Mouse (Mus musculus) embryonic facial prominence, embryonic 12.5 days (tissue): ENCODE results near the gene Ifih1. TPM values are rescaled to one million over a fixed set of nuclear protein-coding genes. Genes with fewer than 3 reads are reported as not detected.
A peak's percentile ranks its signal among the peaks of the same experiment; 100 is the strongest.

Source experiments
- ATAC-seq: fragments of 200-750 bp; cut with Nextera tagmentation; 2 replicates; pipeline ENCODE4 v1.8.0; 2017; ENCODE audit not compliant: insufficient number of reproducible peaks, insufficient read depth, low FRiP score, low TSS enrichment
- H3K27ac ChIP-seq: fragments of 300-500 bp; sonication (generic); 2 replicates; pipeline ENCODE4 v1.5.1; 2016; ENCODE audit warnings: mild to moderate bottlenecking
- H3K27me3 ChIP-seq: fragments of 300-500 bp; sonication (generic); 2 replicates; pipeline ENCODE4 v1.6.1; 2016; ENCODE audit warnings: mild to moderate bottlenecking, moderate library complexity
- H3K36me3 ChIP-seq: fragments of 300-500 bp; sonication (generic); 2 replicates; pipeline ENCODE4 v1.6.1; 2016; ENCODE audit warnings: mild to moderate bottlenecking
- H3K4me1 ChIP-seq: fragments of 300-500 bp; sonication (generic); 2 replicates; pipeline ENCODE4 v1.6.1; 2016
- H3K4me2 ChIP-seq: fragments of 300-500 bp; sonication (generic); replicated peaks from 2 replicates; pipeline ENCODE4 v1.6.1; 2016; ENCODE audit warnings: mild to moderate bottlenecking, moderate library complexity
- H3K4me3 ChIP-seq: fragments of 300-500 bp; sonication (generic); 2 replicates; pipeline ENCODE4 v1.5.1; 2016; ENCODE audit warnings: mild to moderate bottlenecking
- H3K9ac ChIP-seq: fragments of 300-500 bp; sonication (generic); 2 replicates; pipeline ENCODE4 v1.6.1; 2016; ENCODE audit warnings: mild to moderate bottlenecking, moderate library complexity
- H3K9me3 ChIP-seq: fragments of 300-500 bp; sonication (generic); 2 replicates; pipeline ENCODE4 v1.6.1; 2016; ENCODE audit warnings: mild to moderate bottlenecking, moderate library complexity
- WGBS: fragments of 180-500 bp; shearing (Covaris S2); methylation state at CpG from one replicate; pipeline ENCODE4 v1.1.7; 2016; 5-methylcytosine and 5-hydroxymethylcytosine counted together
- polyA plus RNA-seq: library from polyadenylated mRNA; unstranded; fragments of >200 nt; fragmentation: Nextera tagmentation; extraction: Ambion mirVana; gene quantifications from 2 replicates; pipeline ENCODE4 v1.2.1, GENCODE M21; 2016

Gene Ifih1
- polyA plus RNA-seq, 1 experiment from 2014 or later: 1.9 TPM

DNA sequence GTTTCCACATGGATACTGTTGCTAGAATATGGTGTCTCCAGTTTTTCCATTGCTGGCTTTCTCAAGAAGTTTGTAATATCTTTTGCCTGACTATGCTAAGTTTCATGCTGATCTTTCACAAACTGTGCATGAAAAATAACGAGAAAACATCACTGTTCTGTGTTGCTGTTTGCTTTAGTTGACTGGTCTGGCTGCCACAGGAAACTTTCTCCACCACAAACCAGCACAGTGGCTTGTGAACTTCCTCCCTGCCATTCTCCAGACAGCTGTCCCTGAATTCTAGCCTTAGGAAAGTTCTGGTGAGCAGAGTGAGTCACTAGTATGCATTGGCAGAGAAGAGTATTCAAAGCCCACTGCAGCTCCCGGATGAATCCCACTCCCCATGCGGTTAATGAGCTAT is 71.1 kb downstream of the Ifih1 start:
- no peak for ATAC-seq
- Histone ChIP-seq H3K9me3 (no peaks in the 10 kb centered on the region), H3K36me3 (no peaks in the 10 kb centered on the region), H3K4me2 (no peak overlapping the region), H3K27ac (peak overlapping the region; percentile 80; the same call in 1 of the 2 replicates), H3K4me1 (peaks cover 7% of the 10 kb centered on the region; the same call in 1 of the 2 replicates), H3K4me3 (no peak overlapping the region), H3K9ac (no peak overlapping the region), H3K27me3 (no peaks in the 10 kb centered on the region)
- WGBS: 66% methylated on average over 3 of the region's 3 CpGs

DNA sequence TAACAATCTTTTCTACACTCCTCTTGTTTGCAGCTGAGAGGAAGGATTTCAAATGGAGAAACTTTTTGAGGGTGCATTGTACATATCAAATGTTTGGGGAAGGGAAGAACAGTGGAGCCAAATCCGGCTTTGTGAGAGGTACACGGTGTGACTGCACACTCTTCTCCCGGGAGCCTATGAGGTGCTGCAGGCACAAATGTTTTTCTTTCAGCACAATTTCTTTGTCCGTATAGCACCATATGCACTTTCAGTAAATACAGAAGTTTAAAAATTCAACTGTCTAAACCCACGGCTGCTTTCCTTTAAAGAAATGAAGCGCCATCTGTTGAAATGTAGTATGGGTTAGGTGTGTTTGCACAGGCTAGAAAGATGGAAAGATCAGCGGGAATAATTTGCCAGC is 71.8 kb downstream of the Ifih1 start:
- no peaks in the 10 kb centered on the region for H3K36me3 ChIP-seq
- 39% methylated on average over 7 of the region's 7 CpGs for WGBS
- H3K4me1 ChIP-seq: peaks cover 7% of the 10 kb centered on the region; the same call in 1 of the 2 replicates
- no peaks in the 10 kb centered on the region for H3K9me3 ChIP-seq
- H3K4me3 ChIP-seq: no peak overlapping the region
- H3K27ac ChIP-seq: peak overlapping the region; percentile 80
- no peaks in the 10 kb centered on the region for H3K27me3 ChIP-seq
- ATAC-seq: peak; percentile 36; the same call in 1 of the 2 replicates
- peak overlapping the region; percentile 41 for H3K4me2 ChIP-seq
- no peak overlapping the region for H3K9ac ChIP-seq

DNA sequence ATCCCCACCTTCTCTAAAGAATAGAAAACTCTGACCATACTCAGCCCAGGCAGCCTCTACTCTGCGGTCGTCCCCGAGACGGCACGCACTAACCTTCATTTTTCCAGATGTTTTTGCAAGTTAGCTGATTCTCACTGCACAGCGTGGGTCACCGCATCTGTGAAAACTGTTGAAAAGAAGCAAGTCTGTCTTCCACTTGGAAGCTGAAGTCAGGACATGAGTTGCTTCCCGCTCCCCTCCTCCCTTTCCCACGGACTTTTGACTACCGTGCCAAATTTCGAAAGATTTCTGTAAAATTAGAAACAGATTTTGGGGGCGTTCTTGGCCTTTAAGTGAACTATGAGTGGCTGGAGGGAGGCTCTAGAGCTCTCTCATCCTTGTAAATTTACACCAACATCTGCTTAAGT is 72.3 kb downstream of the Ifih1 start, which contains the start of gene Fap:
Gene Fap (minus strand): TSS at position 323 of the 407 bp plus-strand sequence.
- no peaks in the 10 kb centered on the region for H3K9me3 ChIP-seq
- H3K4me1 ChIP-seq: peaks cover 7% of the 10 kb centered on the region; the same call in 1 of the 2 replicates
- peak within 1 kb of the TSS; percentile 22 for H3K4me3 ChIP-seq
- no peaks in the 10 kb centered on the region for H3K27me3 ChIP-seq
- H3K4me2 ChIP-seq: peak within 1 kb of the TSS; percentile 41
- H3K36me3 ChIP-seq: no peaks in the 10 kb centered on the region
- H3K9ac ChIP-seq: no peak within 1 kb of the TSS
- WGBS: 24% methylated on average over 12 of the region's 12 CpGs
- peak within 1 kb of the TSS; percentile 80 for H3K27ac ChIP-seq
- peak; percentile 85 for ATAC-seq

DNA sequence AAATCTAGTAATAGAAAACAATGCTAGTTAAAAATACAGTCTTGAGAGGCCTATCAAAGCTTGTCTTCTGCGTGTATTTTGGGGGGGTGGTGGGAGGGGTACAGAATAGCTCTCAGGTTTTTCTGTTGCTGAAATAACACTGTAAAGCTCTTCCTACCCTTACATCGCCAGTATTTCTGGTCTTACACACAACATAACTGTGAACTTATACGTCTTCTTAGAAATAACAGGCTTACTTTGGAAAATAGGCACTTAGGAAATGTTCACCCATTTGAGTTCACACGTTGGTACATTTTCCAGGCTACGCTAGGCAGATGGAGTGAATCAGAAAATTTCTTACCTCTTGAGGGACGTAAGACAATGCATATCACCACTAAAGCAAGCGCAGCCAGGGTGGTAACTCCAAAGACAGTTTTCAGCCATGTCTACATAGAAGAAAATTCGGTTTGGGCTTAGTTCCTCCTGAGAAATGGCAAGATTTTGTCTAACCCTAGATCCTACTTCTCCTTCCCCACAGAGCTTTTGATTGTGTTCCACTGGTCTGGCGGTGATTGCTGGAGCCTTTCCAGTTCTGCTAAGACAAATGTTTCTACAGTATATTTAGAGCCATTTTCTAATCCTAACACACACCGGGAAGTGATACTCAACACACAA is 72.8 kb downstream of the Ifih1 start:
- Histone ChIP-seq H3K36me3 (no peaks in the 10 kb centered on the region), H3K4me1 (peaks cover 7% of the 10 kb centered on the region; the same call in 1 of the 2 replicates), H3K27ac (peak overlapping the region; percentile 80), H3K27me3 (no peaks in the 10 kb centered on the region), H3K9ac (no peak overlapping the region), H3K9me3 (no peaks in the 10 kb centered on the region), H3K4me2 (peak overlapping the region; percentile 41), H3K4me3 (peak overlapping the region; percentile 22)
- ATAC-seq: no peak; the same call in 1 of the 2 replicates
- WGBS: 53% methylated on average over 10 of the region's 10 CpGs

DNA sequence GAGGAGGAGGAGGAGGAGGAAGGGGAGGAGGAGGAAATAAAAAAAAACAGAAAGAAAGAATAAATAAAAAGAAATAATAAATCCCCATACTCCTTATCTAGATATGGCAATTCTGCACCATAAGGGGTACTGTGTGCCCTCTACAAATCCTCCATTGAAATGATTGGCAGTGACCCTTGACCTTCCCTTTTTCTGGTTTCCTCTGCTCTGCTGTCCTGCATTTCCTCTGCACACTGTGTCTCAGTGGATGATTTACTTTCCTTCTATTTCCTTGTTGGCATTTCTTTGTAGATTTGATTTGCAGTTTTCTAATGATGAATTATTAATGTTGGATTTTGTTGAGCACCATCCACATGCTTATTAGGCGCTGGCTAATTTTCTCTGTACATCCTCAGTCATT is 81.4 kb downstream of the Ifih1 start:
- 85% methylated on average over 1 of the region's 1 CpGs for WGBS
- no peak overlapping the region for H3K4me3 ChIP-seq
- H3K36me3 ChIP-seq: no peaks in the 10 kb centered on the region
- H3K27me3 ChIP-seq: no peaks in the 10 kb centered on the region
- H3K4me2 ChIP-seq: no peak overlapping the region
- no peak for ATAC-seq
- H3K9me3 ChIP-seq: no peaks in the 10 kb centered on the region
- H3K9ac ChIP-seq: no peak overlapping the region
- peaks cover 7% of the 10 kb centered on the region; the same call in 1 of the 2 replicates for H3K4me1 ChIP-seq
- H3K27ac ChIP-seq: no peak overlapping the region

DNA sequence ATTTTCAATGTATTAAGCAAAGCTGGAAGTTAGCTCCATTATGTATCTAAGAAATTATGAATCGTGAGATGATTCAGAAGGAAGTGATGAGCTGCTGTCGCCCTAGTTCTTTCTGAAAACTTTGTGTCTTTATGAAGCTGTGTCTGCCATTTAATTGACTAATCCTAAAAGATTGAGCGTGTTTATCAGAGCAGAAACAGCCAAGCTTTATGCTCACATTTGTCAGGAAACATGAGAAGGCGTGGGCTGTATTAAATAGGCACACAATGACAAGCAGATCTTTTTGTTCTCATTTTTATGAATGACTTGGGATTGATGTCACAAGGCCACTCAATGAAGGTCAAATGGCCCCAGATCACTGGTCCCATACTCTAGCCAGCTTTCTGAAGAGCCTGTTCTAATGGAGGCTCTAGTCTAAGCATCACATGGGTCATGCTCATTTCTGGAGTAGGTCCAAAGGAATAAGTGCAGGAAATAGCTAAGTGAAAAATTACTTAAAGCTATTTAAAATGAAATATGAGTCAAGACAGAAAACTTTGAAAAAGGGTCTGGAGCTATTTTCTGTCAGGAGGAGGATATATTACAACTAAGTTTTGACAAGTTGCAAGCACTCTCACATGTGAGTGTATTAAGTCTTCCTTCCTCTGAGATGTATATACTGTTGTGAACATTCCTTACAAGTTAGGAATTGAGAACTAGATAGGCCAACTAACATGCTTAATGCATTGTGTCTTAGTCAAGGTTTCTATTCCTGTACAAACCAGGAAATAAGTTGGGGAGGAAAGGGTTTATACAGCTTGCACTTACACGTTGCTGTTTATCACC is 83.2 kb downstream of the Ifih1 start:
- Histone ChIP-seq H3K27me3 (no peaks in the 10 kb centered on the region), H3K9me3 (no peaks in the 10 kb centered on the region), H3K9ac (no peak overlapping the region), H3K27ac (no peak overlapping the region), H3K4me3 (no peak overlapping the region), H3K36me3 (no peaks in the 10 kb centered on the region), H3K4me2 (no peak overlapping the region), H3K4me1 (peaks cover 7% of the 10 kb centered on the region; the same call in 1 of the 2 replicates)
- 0 out of 2 replicates have a peak, but pooled peaks have one; percentile 72 for ATAC-seq
- WGBS: 69% methylated on average over 5 of the region's 5 CpGs

DNA sequence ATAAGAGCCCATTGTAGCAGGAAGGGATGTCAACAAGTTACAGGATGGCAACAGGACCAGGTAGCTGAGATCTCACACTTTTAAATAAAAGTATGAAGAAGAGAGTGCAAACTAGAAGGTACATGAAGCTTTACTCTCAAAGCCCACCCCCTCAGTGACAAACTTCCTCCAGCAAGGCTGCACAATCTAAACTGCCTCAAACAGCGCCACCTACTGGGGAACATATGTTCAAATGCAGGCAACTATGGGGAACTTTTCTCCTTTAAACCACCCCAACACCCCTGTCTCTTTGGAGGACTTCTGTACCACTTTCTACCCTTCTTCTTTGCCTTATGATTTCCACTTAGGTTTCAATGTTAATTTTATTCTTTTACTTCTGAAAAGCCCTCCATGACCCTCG is 88.6 kb downstream of the Ifih1 start:
- 86% methylated on average over 2 of the region's 2 CpGs for WGBS
- no peak overlapping the region for H3K4me3 ChIP-seq
- ATAC-seq: no peak

DNA sequence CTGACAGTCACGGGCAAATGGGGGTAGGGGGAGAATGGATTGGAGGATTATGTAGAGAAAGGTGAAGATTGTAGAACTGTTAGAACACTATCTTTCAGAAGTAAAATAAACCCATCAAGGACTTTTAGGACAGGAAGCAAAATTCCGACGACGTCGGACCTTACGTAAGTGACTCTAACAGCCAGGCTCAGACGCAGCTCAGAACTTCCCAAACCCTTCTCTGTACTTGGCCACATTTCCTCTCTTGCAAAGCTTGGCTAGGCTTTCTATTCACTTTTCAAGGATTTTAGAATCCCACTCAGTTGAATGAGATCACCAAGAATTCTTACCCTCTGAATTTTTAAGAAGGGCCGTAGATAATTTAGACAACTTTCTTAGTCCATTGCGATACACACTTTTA is 89.7 kb downstream of the Ifih1 start:
- Histone ChIP-seq H3K36me3 (no peaks in the 10 kb centered on the region), H3K4me3 (no peak overlapping the region), H3K9ac (no peak overlapping the region), H3K27me3 (no peaks in the 10 kb centered on the region), H3K9me3 (no peaks in the 10 kb centered on the region), H3K27ac (no peak overlapping the region), H3K4me2 (no peak overlapping the region), H3K4me1 (no peaks in the 10 kb centered on the region)
- no peak for ATAC-seq
- WGBS: 90% methylated on average over 9 of the region's 9 CpGs

More for the DNA sequence above, 88.6 kb downstream of the Ifih1 start:
- Histone ChIP-seq H3K4me1 (no peaks in the 10 kb centered on the region), H3K36me3 (no peaks in the 10 kb centered on the region), H3K27ac (no peak overlapping the region), H3K27me3 (no peaks in the 10 kb centered on the region), H3K9ac (no peak overlapping the region), H3K9me3 (no peaks in the 10 kb centered on the region), H3K4me2 (no peak overlapping the region)

DNA sequence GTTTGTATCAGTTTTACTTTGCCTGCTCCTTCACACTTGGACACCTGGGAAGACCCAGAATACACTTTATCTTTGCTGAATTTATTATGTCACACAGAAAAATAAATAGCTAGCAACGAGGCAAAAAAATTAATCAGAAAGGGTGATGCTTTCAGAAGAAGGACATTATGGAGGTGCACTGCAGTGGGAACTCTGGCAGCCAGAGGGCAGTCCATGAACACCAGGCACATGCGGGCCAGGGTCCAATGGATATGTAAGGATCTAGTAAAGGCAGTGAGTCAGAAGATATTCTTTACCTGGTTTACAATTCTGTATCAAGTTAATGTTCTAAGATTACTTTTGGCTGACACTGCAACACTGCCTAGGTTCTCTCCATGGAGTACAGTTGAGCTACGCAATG is 96.4 kb downstream of the Ifih1 start:
- 81% methylated on average over 3 of the region's 3 CpGs for WGBS
- ATAC-seq: no peak
- no peak overlapping the region for H3K4me3 ChIP-seq
- H3K27me3 ChIP-seq: no peaks in the 10 kb centered on the region
- H3K9me3 ChIP-seq: no peaks in the 10 kb centered on the region
- H3K27ac ChIP-seq: no peak overlapping the region
- H3K36me3 ChIP-seq: no peaks in the 10 kb centered on the region
- no peaks in the 10 kb centered on the region for H3K4me1 ChIP-seq
- no peak overlapping the region for H3K4me2 ChIP-seq
- H3K9ac ChIP-seq: no peak overlapping the region

DNA sequence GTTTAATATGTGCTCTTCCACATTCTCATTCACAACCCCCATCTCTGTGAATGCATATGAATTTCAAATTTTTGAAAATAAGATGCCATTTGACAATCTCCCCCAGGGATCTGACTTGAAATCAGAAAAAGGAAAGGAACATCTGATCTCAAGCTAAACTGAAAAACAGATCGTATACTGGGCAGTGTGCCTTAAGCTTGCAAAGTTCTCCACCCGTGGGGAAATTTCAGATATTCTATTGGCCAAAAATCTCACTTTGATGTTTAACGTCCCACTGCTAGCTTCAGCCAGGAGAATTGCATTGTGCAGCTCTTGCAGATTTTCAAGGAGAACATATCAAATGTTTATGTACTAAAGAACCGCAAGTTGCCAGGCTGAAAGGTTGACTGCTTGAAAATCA is 96.9 kb downstream of the Ifih1 start:
- ATAC-seq: no peak
- Histone ChIP-seq H3K4me3 (no peak overlapping the region), H3K9ac (no peak overlapping the region), H3K4me2 (no peak overlapping the region), H3K36me3 (no peaks in the 10 kb centered on the region), H3K9me3 (no peaks in the 10 kb centered on the region), H3K27ac (no peak overlapping the region), H3K4me1 (no peaks in the 10 kb centered on the region), H3K27me3 (no peaks in the 10 kb centered on the region)
- WGBS: 77% methylated on average over 4 of the region's 4 CpGs

DNA sequence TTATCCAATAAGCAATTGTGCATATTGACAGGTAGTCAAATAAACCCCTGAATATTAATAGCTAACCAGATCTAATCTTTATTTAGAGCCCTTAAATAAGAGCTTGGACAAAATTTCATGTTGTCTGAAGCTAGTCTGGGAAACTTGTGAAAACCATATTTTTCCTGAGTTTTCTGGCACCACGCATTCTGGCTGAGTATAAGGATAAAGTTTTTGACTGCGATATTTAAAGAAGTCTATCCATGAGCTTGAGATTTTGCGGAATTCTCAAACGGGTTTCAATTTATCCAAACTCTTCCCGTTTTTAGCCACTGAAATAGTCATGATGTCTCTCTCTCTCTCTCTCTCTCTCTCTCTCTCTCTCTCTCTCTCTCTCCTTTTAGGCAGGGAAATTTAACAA is 98.0 kb downstream of the Ifih1 start:
- Histone ChIP-seq H3K4me1 (no peaks in the 10 kb centered on the region), H3K4me3 (no peak overlapping the region), H3K4me2 (no peak overlapping the region), H3K36me3 (no peaks in the 10 kb centered on the region), H3K9ac (no peak overlapping the region), H3K27ac (no peak overlapping the region), H3K27me3 (no peaks in the 10 kb centered on the region), H3K9me3 (no peaks in the 10 kb centered on the region)
- WGBS: 93% methylated on average over 5 of the region's 5 CpGs
- ATAC-seq: no peak
